Mouse (Mus musculus) limb, embryonic 13.5 days (tissue): ENCODE measurements around the gene Osbpl10. TPM values are rescaled to one million over a fixed set of nuclear protein-coding genes. Genes with fewer than 3 reads are reported as not detected.
"Not testable (repeated sequence)": the region's sequence is repeated elsewhere in the genome, so short reads cannot be mapped to it uniquely, and the experiment has no call there.

ENCODE experiments used
- ATAC-seq: fragments of 200-750 bp; cut with Nextera tagmentation; 2 replicates; pipeline ENCODE4 v1.8.0; 2017; ENCODE audit warnings: low read depth, moderate number of reproducible peaks, moderate TSS enrichment; ENCODE audit not compliant: low FRiP score
- H3K27ac ChIP-seq: fragments of 300-500 bp; sonication (generic); 2 replicates; pipeline ENCODE4 v1.5.1; 2015; ENCODE audit warnings: inconsistent platforms, mild to moderate bottlenecking, moderate library complexity
- H3K27me3 ChIP-seq: fragments of 300-500 bp; sonication (generic); 2 replicates; pipeline ENCODE4 v1.6.1; 2015; ENCODE audit warnings: mild to moderate bottlenecking, inconsistent platforms
- H3K36me3 ChIP-seq: fragments of 300-500 bp; sonication (generic); 2 replicates; pipeline ENCODE4 v1.6.1; 2015; ENCODE audit warnings: inconsistent platforms, mild to moderate bottlenecking, moderate library complexity
- H3K4me1 ChIP-seq: fragments of 300-500 bp; sonication (generic); 2 replicates; pipeline ENCODE4 v1.6.1; 2015; ENCODE audit warnings: inconsistent platforms
- H3K4me2 ChIP-seq: fragments of 300-500 bp; sonication (generic); replicated peaks from 2 replicates; pipeline ENCODE4 v1.6.1; 2015; ENCODE audit warnings: inconsistent platforms, mild to moderate bottlenecking, moderate library complexity
- H3K4me3 ChIP-seq: fragments of 300-500 bp; sonication (generic); 2 replicates; pipeline ENCODE4 v1.5.1; 2015; ENCODE audit warnings: moderate library complexity, mild to moderate bottlenecking, inconsistent platforms
- H3K9ac ChIP-seq: fragments of 300-500 bp; sonication (generic); 2 replicates; pipeline ENCODE4 v1.6.1; 2015; ENCODE audit warnings: mild to moderate bottlenecking, inconsistent platforms
- H3K9me3 ChIP-seq: fragments of 300-500 bp; sonication (generic); 2 replicates; pipeline ENCODE4 v1.6.1; 2016; ENCODE audit warnings: inconsistent platforms
- WGBS: fragments of 180-500 bp; shearing (Covaris S2); methylation state at CpG from one replicate; pipeline ENCODE4 v1.1.7; 2015; 5-methylcytosine and 5-hydroxymethylcytosine counted together
- polyA plus RNA-seq: library from polyadenylated mRNA; unstranded; fragments of >200 nt; fragmentation: Nextera tagmentation; extraction: Ambion mirVana; gene quantifications from 2 replicates; pipeline ENCODE4 v1.2.1, GENCODE M21; 2015

Osbpl10 gene
- polyA plus RNA-seq, 1 experiment from 2014 or later: 2.8 TPM

- peaks cover 14% of the 10 kb centered on the region; the same call in 1 of the 2 replicates for H3K9me3 ChIP-seq
- H3K4me3 ChIP-seq: no peak overlapping the region
- 0 out of 2 replicates have a peak overlapping the region, but pooled peaks have one; percentile 23 for H3K4me2 ChIP-seq
- H3K36me3 ChIP-seq: no peaks in the 10 kb centered on the region
- WGBS: 29% methylated on average over 12 of the region's 12 CpGs
- no peak for ATAC-seq
- H3K27me3 ChIP-seq: no peaks in the 10 kb centered on the region
- H3K27ac ChIP-seq: no peak overlapping the region
- peaks cover 20% of the 10 kb centered on the region for H3K4me1 ChIP-seq
- H3K9ac ChIP-seq: no peak overlapping the region
Observed at GRCm38 (mm10) chr9:115012367-115012766, 34.0 kb downstream of the Osbpl10 start.

- Histone ChIP-seq H3K36me3 (0 out of 2 replicates have a peak, but pooled peaks cover 3% of the 10 kb centered on the region), H3K9me3 (no peaks in the 10 kb centered on the region), H3K27ac (no peak overlapping the region), H3K4me2 (no peak overlapping the region), H3K9ac (no peak overlapping the region), H3K27me3 (no peaks in the 10 kb centered on the region), H3K4me1 (peaks cover 18% of the 10 kb centered on the region; the same call in 1 of the 2 replicates), H3K4me3 (no peak overlapping the region)
- WGBS: 83% methylated on average over 7 of the region's 7 CpGs
- ATAC-seq: no peak
Observed at GRCm38 (mm10) chr9:115020141-115020540, 41.8 kb downstream of the Osbpl10 start.

GRCm38 (mm10) chr9:115021419-115021818 is 43.0 kb downstream of the Osbpl10 start:
- Histone ChIP-seq H3K4me2 (no peak overlapping the region), H3K4me1 (peaks cover 18% of the 10 kb centered on the region; the same call in 1 of the 2 replicates)
- WGBS: 84% methylated on average over 2 of the region's 2 CpGs

GRCm38 (mm10) chr9:115023137-115023536 is 44.8 kb downstream of the Osbpl10 start:
- Histone ChIP-seq H3K4me2 (no peak overlapping the region), H3K36me3 (0 out of 2 replicates have a peak, but pooled peaks cover 3% of the 10 kb centered on the region), H3K9ac (no peak overlapping the region), H3K4me3 (no peak overlapping the region), H3K4me1 (peaks cover 18% of the 10 kb centered on the region; the same call in 1 of the 2 replicates), H3K27ac (no peak overlapping the region), H3K27me3 (no peaks in the 10 kb centered on the region), H3K9me3 (no peaks in the 10 kb centered on the region; the same call in 1 of the 2 replicates)
- ATAC-seq: no peak
- WGBS: 91% methylated on average over 3 of the region's 3 CpGs

More at GRCm38 (mm10) chr9:115021419-115021818, 43.0 kb downstream of the Osbpl10 start:
- no peak overlapping the region for H3K9ac ChIP-seq
- no peaks in the 10 kb centered on the region for H3K27me3 ChIP-seq
- H3K9me3 ChIP-seq: no peaks in the 10 kb centered on the region; the same call in 1 of the 2 replicates
- no peak for ATAC-seq
- no peak overlapping the region for H3K27ac ChIP-seq
- 0 out of 2 replicates have a peak, but pooled peaks cover 3% of the 10 kb centered on the region for H3K36me3 ChIP-seq
- no peak overlapping the region for H3K4me3 ChIP-seq

- no peak for ATAC-seq
- Histone ChIP-seq H3K4me2 (no peak overlapping the region), H3K9me3 (no peaks in the 10 kb centered on the region; the same call in 1 of the 2 replicates), H3K27me3 (no peaks in the 10 kb centered on the region), H3K4me1 (peaks cover 14% of the 10 kb centered on the region; the same call in 1 of the 2 replicates), H3K36me3 (0 out of 2 replicates have a peak, but pooled peaks cover 3% of the 10 kb centered on the region), H3K27ac (no peak overlapping the region), H3K4me3 (no peak overlapping the region), H3K9ac (no peak overlapping the region)
- WGBS: 92% methylated on average over 10 of the region's 10 CpGs
Observed at GRCm38 (mm10) chr9:115023708-115024383, 45.5 kb downstream of the Osbpl10 start.

- no peak overlapping the region for H3K4me2 ChIP-seq
- no peak overlapping the region for H3K27ac ChIP-seq
- no peak for ATAC-seq
- no peak overlapping the region for H3K4me3 ChIP-seq
- H3K9me3 ChIP-seq: no peaks in the 10 kb centered on the region; the same call in 1 of the 2 replicates
- H3K9ac ChIP-seq: no peak overlapping the region
- H3K27me3 ChIP-seq: no peaks in the 10 kb centered on the region
- 12% methylated on average over 3 of the region's 3 CpGs for WGBS
- no peaks in the 10 kb centered on the region for H3K36me3 ChIP-seq
- H3K4me1 ChIP-seq: peaks cover 9% of the 10 kb centered on the region
Observed at GRCm38 (mm10) chr9:115029307-115029706, 50.9 kb downstream of the Osbpl10 start.

- 77% methylated on average over 4 of the region's 4 CpGs for WGBS
- Histone ChIP-seq H3K27me3 (no peaks in the 10 kb centered on the region), H3K4me1 (peaks cover 9% of the 10 kb centered on the region), H3K4me2 (no peak overlapping the region), H3K9ac (no peak overlapping the region), H3K9me3 (no peaks in the 10 kb centered on the region; the same call in 1 of the 2 replicates), H3K27ac (no peak overlapping the region), H3K4me3 (no peak overlapping the region), H3K36me3 (no peaks in the 10 kb centered on the region)
- ATAC-seq: no peak
Observed at GRCm38 (mm10) chr9:115030581-115030980, 52.2 kb downstream of the Osbpl10 start.

- H3K27ac ChIP-seq, H3K27me3 ChIP-seq, H3K36me3 ChIP-seq, H3K9ac ChIP-seq, ATAC-seq, H3K9me3 ChIP-seq, H3K4me3 ChIP-seq, H3K4me1 ChIP-seq, H3K4me2 ChIP-seq: not testable (repeated sequence)
- 96% methylated on average over 1 of the region's 1 CpGs for WGBS
Observed at GRCm38 (mm10) chr9:115031046-115031445, 52.7 kb downstream of the Osbpl10 start.

- ATAC-seq: no peak
- Histone ChIP-seq H3K4me2 (no peak overlapping the region), H3K4me3 (no peak overlapping the region), H3K9me3 (no peaks in the 10 kb centered on the region), H3K36me3 (no peaks in the 10 kb centered on the region), H3K4me1 (peaks cover 9% of the 10 kb centered on the region), H3K27ac (no peak overlapping the region), H3K27me3 (no peaks in the 10 kb centered on the region), H3K9ac (no peak overlapping the region)
- WGBS: 81% methylated on average over 7 of the region's 7 CpGs
Observed at GRCm38 (mm10) chr9:115032786-115033185, 54.4 kb downstream of the Osbpl10 start.

- Histone ChIP-seq H3K4me3 (no peak overlapping the region), H3K27ac (no peak overlapping the region), H3K4me1 (peaks cover 18% of the 10 kb centered on the region), H3K4me2 (no peak overlapping the region), H3K9me3 (no peaks in the 10 kb centered on the region), H3K27me3 (no peaks in the 10 kb centered on the region), H3K9ac (no peak overlapping the region), H3K36me3 (no peaks in the 10 kb centered on the region)
- no peak for ATAC-seq
- 71% methylated on average over 6 of the region's 6 CpGs for WGBS
Observed at GRCm38 (mm10) chr9:115034271-115034670, 55.9 kb downstream of the Osbpl10 start.

- Histone ChIP-seq H3K4me2 (no peak overlapping the region), H3K9ac (no peak overlapping the region), H3K9me3 (no peaks in the 10 kb centered on the region), H3K4me3 (no peak overlapping the region), H3K36me3 (no peaks in the 10 kb centered on the region), H3K27ac (no peak overlapping the region), H3K27me3 (no peaks in the 10 kb centered on the region), H3K4me1 (peaks cover 18% of the 10 kb centered on the region)
- no peak for ATAC-seq
- WGBS: 85% methylated on average over 7 of the region's 7 CpGs
Observed at GRCm38 (mm10) chr9:115034788-115035187, 56.4 kb downstream of the Osbpl10 start.

- peaks cover 18% of the 10 kb centered on the region for H3K4me1 ChIP-seq
- no peak overlapping the region for H3K4me3 ChIP-seq
- no peak overlapping the region for H3K4me2 ChIP-seq
- H3K9ac ChIP-seq: no peak overlapping the region
- ATAC-seq: no peak
- WGBS: 25% methylated on average over 14 of the region's 14 CpGs
- H3K27ac ChIP-seq: no peak overlapping the region
- H3K9me3 ChIP-seq: no peaks in the 10 kb centered on the region
- H3K36me3 ChIP-seq: no peaks in the 10 kb centered on the region
- H3K27me3 ChIP-seq: no peaks in the 10 kb centered on the region
Observed at GRCm38 (mm10) chr9:115038215-115038614, 59.8 kb downstream of the Osbpl10 start.
